Mouse (Mus musculus): ENCODE data around the gene Tcp10b. TPM values are rescaled to one million over a fixed set of nuclear protein-coding genes. Genes with fewer than 3 reads are reported as not detected.
"Not testable (repeated sequence)": the region's sequence is repeated elsewhere in the genome, so short reads cannot be mapped to it uniquely, and the experiment has no call there.

Gene Tcp10b
- polyA plus RNA-seq, 1 experiment from 2014 or later: 0.31 TPM

- H3K27me3 ChIP-seq (replicated peaks; ENCODE audit: control insufficient read depth, insufficient read depth, low read length); H3K4me2 ChIP-seq (ENCODE audit: low read length); H3K9ac ChIP-seq (ENCODE audit: low read length); H3K4me3 ChIP-seq (ENCODE audit: low read depth, low read length); H3K36me3 ChIP-seq (ENCODE audit: control insufficient read depth, insufficient read depth, low read length); H3K27ac ChIP-seq (ENCODE audit: low read depth); H3K9me3 ChIP-seq (ENCODE audit: control insufficient read depth, low read length); ATAC-seq (replicated peaks; ENCODE audit: low FRiP score, low TSS enrichment, low read depth); DNase-seq (ENCODE audit: low spot score); H3K4me1 ChIP-seq (replicated peaks; ENCODE audit: control insufficient read depth, insufficient read depth, low read length): not testable (repeated sequence)
- WGBS: no CpG with 5 or more reads among the region's 1 CpGs
These were observed 30.6 kb downstream of the Tcp10b start for GRCm38 (mm10) chr17:13091510-13091909.

- not testable (repeated sequence) for H3K36me3 ChIP-seq (ENCODE audit: control insufficient read depth, insufficient read depth, low read length); H3K4me1 ChIP-seq (replicated peaks; ENCODE audit: control insufficient read depth, insufficient read depth, low read length); H3K9ac ChIP-seq (ENCODE audit: low read length); H3K4me2 ChIP-seq (ENCODE audit: low read length); H3K27ac ChIP-seq (ENCODE audit: low read depth); DNase-seq (ENCODE audit: low spot score); H3K9me3 ChIP-seq (ENCODE audit: control insufficient read depth, low read length); ATAC-seq (replicated peaks; ENCODE audit: low FRiP score, low TSS enrichment, low read depth); H3K27me3 ChIP-seq (replicated peaks; ENCODE audit: control insufficient read depth, insufficient read depth, low read length); H3K4me3 ChIP-seq (ENCODE audit: low read depth, low read length)
- 67% methylated on average over 5 of the region's 8 CpGs for WGBS
These were observed 31.3 kb downstream of the Tcp10b start for GRCm38 (mm10) chr17:13092100-13092764.

- WGBS: 100% methylated on average over 2 of the region's 4 CpGs
- not testable (repeated sequence) for DNase-seq (ENCODE audit: low spot score); ATAC-seq (replicated peaks; ENCODE audit: low FRiP score, low TSS enrichment, low read depth)
These were observed 32.1 kb downstream of the Tcp10b start for GRCm38 (mm10) chr17:13092960-13093359.

GRCm38 (mm10) chr17:13106563-13106962 lies 45.7 kb downstream of the Tcp10b start:
- ATAC-seq (replicated peaks; ENCODE audit: low FRiP score, low TSS enrichment, low read depth); H3K4me3 ChIP-seq (ENCODE audit: low read depth, low read length); DNase-seq (ENCODE audit: low spot score); H3K27ac ChIP-seq (ENCODE audit: low read depth); H3K4me2 ChIP-seq (ENCODE audit: low read length); H3K27me3 ChIP-seq (replicated peaks; ENCODE audit: control insufficient read depth, insufficient read depth, low read length); H3K9ac ChIP-seq (ENCODE audit: low read length); H3K36me3 ChIP-seq (ENCODE audit: control insufficient read depth, insufficient read depth, low read length); H3K9me3 ChIP-seq (ENCODE audit: control insufficient read depth, low read length); H3K4me1 ChIP-seq (replicated peaks; ENCODE audit: control insufficient read depth, insufficient read depth, low read length): not testable (repeated sequence)
- 97% methylated on average over 5 of the region's 5 CpGs for whole genome bisulfite sequencing

More at GRCm38 (mm10) chr17:13092960-13093359, 32.1 kb downstream of the Tcp10b start:
- not testable (repeated sequence) for H3K4me3 ChIP-seq (ENCODE audit: low read depth, low read length); H3K27ac ChIP-seq (ENCODE audit: low read depth); H3K36me3 ChIP-seq (ENCODE audit: control insufficient read depth, insufficient read depth, low read length); H3K27me3 ChIP-seq (replicated peaks; ENCODE audit: control insufficient read depth, insufficient read depth, low read length); H3K4me1 ChIP-seq (replicated peaks; ENCODE audit: control insufficient read depth, insufficient read depth, low read length); H3K4me2 ChIP-seq (ENCODE audit: low read length); H3K9me3 ChIP-seq (ENCODE audit: control insufficient read depth, low read length); H3K9ac ChIP-seq (ENCODE audit: low read length)

GRCm38 (mm10) chr17:13112504-13113291 lies 51.8 kb downstream of the Tcp10b start:
- H3K4me1 ChIP-seq (replicated peaks; ENCODE audit: control insufficient read depth, insufficient read depth, low read length); H3K27ac ChIP-seq (ENCODE audit: low read depth); H3K4me3 ChIP-seq (ENCODE audit: low read depth, low read length); H3K36me3 ChIP-seq (ENCODE audit: control insufficient read depth, insufficient read depth, low read length); H3K4me2 ChIP-seq (ENCODE audit: low read length); H3K27me3 ChIP-seq (replicated peaks; ENCODE audit: control insufficient read depth, insufficient read depth, low read length); DNase-seq (ENCODE audit: low spot score); ATAC-seq (replicated peaks; ENCODE audit: low FRiP score, low TSS enrichment, low read depth); H3K9me3 ChIP-seq (ENCODE audit: control insufficient read depth, low read length); H3K9ac ChIP-seq (ENCODE audit: low read length): not testable (repeated sequence)
- WGBS: 63% methylated on average over 3 of the region's 9 CpGs

GRCm38 (mm10) chr17:13123308-13124038 lies 62.6 kb downstream of the Tcp10b start:
- not testable (repeated sequence) for H3K4me1 ChIP-seq (replicated peaks; ENCODE audit: control insufficient read depth, insufficient read depth, low read length); H3K27me3 ChIP-seq (replicated peaks; ENCODE audit: control insufficient read depth, insufficient read depth, low read length); DNase-seq (ENCODE audit: low spot score); H3K9ac ChIP-seq (ENCODE audit: low read length); H3K27ac ChIP-seq (ENCODE audit: low read depth); H3K36me3 ChIP-seq (ENCODE audit: control insufficient read depth, insufficient read depth, low read length); H3K4me3 ChIP-seq (ENCODE audit: low read depth, low read length); H3K9me3 ChIP-seq (ENCODE audit: control insufficient read depth, low read length); H3K4me2 ChIP-seq (ENCODE audit: low read length)
- ATAC-seq (replicated peaks; ENCODE audit: low FRiP score, low TSS enrichment, low read depth): 0 out of 2 replicates have a peak, but pooled peaks have one; percentile 17
- WGBS: 80% methylated on average over 2 of the region's 5 CpGs

- H3K27ac ChIP-seq (ENCODE audit: low read depth); H3K4me1 ChIP-seq (replicated peaks; ENCODE audit: control insufficient read depth, insufficient read depth, low read length); DNase-seq (ENCODE audit: low spot score); H3K27me3 ChIP-seq (replicated peaks; ENCODE audit: control insufficient read depth, insufficient read depth, low read length); ATAC-seq (replicated peaks; ENCODE audit: low FRiP score, low TSS enrichment, low read depth); H3K36me3 ChIP-seq (ENCODE audit: control insufficient read depth, insufficient read depth, low read length); H3K4me2 ChIP-seq (ENCODE audit: low read length); H3K9ac ChIP-seq (ENCODE audit: low read length); H3K9me3 ChIP-seq (ENCODE audit: control insufficient read depth, low read length); H3K4me3 ChIP-seq (ENCODE audit: low read depth, low read length): not testable (repeated sequence)
- WGBS: 18% methylated on average over 2 of the region's 3 CpGs
These were observed 63.3 kb downstream of the Tcp10b start for GRCm38 (mm10) chr17:13124241-13124640.

GRCm38 (mm10) chr17:13129324-13129723 lies 68.4 kb downstream of the Tcp10b start:
- WGBS: no CpG with 5 or more reads among the region's 3 CpGs
- ATAC-seq (replicated peaks; ENCODE audit: low FRiP score, low TSS enrichment, low read depth): not testable (repeated sequence)

More at GRCm38 (mm10) chr17:13129324-13129723, 68.4 kb downstream of the Tcp10b start:
- not testable (repeated sequence) for H3K4me3 ChIP-seq (ENCODE audit: low read depth, low read length); H3K27ac ChIP-seq (ENCODE audit: low read depth); H3K27me3 ChIP-seq (replicated peaks; ENCODE audit: control insufficient read depth, insufficient read depth, low read length); H3K36me3 ChIP-seq (ENCODE audit: control insufficient read depth, insufficient read depth, low read length); DNase-seq (ENCODE audit: low spot score); H3K4me1 ChIP-seq (replicated peaks; ENCODE audit: control insufficient read depth, insufficient read depth, low read length); H3K4me2 ChIP-seq (ENCODE audit: low read length); H3K9me3 ChIP-seq (ENCODE audit: control insufficient read depth, low read length); H3K9ac ChIP-seq (ENCODE audit: low read length)

All from intestine, embryonic 14.5 days (tissue).